Mouse (Mus musculus) ES-E14 (cell line): ENCODE results near the gene Spg21. TPM values are rescaled to one million over a fixed set of nuclear protein-coding genes. Genes with fewer than 3 reads are reported as not detected.

Experiments
- DNase-seq: peaks from one replicate; pipeline ENCODE4 v3.0.0-alpha.2; 2013; ENCODE audit warnings: low read depth, low spot score
- H3K27ac ChIP-seq: 2 replicates; pipeline ENCODE4 v1.5.1; 2012; ENCODE audit warnings: low read depth, mild to moderate bottlenecking, low read length, moderate library complexity, mixed read lengths; ENCODE audit not compliant: poor library complexity, insufficient read depth, severe bottlenecking
- H3K36me3 ChIP-seq: 2 replicates; pipeline ENCODE4 v1.6.1; 2012; ENCODE audit warnings: mild to moderate bottlenecking, low read length, moderate library complexity, mixed read lengths; ENCODE audit not compliant: control insufficient read depth, poor library complexity, insufficient read depth, severe bottlenecking
- H3K4me1 ChIP-seq, 2 experiments: fragments of 150-350 bp in 1 of 2; sonication (generic) in 1 of 2; 2 replicates each; pipeline ENCODE4 v1.6.1; 2012; ENCODE audit warnings: low read length in 2 of 2, mild to moderate bottlenecking in 1 of 2, mixed read lengths in 1 of 2; ENCODE audit not compliant: control insufficient read depth in 2 of 2, insufficient read depth in 2 of 2, poor library complexity in 1 of 2
- H3K4me3 ChIP-seq, 2 experiments: fragments of 150-350 bp in 1 of 2; sonication (generic) in 1 of 2; 2 replicates each; pipeline ENCODE4 v1.5.1; 2012; ENCODE audit warnings: low read length in 2 of 2, low read depth in 1 of 2, mild to moderate bottlenecking in 1 of 2, mixed read lengths in 1 of 2; ENCODE audit not compliant: insufficient read depth in 1 of 2, poor library complexity in 1 of 2, severe bottlenecking in 1 of 2
- H3K9ac ChIP-seq: 2 replicates; pipeline ENCODE4 v1.6.1; 2012; ENCODE audit warnings: low read depth, mild to moderate bottlenecking, low read length, mixed read lengths; ENCODE audit not compliant: poor library complexity, insufficient read depth, severe bottlenecking
- H3K9me3 ChIP-seq: fragments of 150-350 bp; sonication (generic); 2 replicates; pipeline ENCODE4 v1.6.1; 2012; ENCODE audit warnings: low read depth, mild to moderate bottlenecking, low read length; ENCODE audit not compliant: control insufficient read depth, insufficient read depth
- CHD2 ChIP-seq: IDR thresholded peaks from 2 replicates; pipeline ENCODE4 v1.6.1; 2014; ENCODE audit warnings: mild to moderate bottlenecking, low read depth, low read length, inconsistent platforms
- HCFC1 ChIP-seq: IDR thresholded peaks from 2 replicates; pipeline ENCODE4 v1.6.1; 2012; ENCODE audit warnings: low read length, inconsistent platforms, borderline replicate concordance; ENCODE audit not compliant: insufficient read depth
- MAFK ChIP-seq: IDR thresholded peaks from 2 replicates; pipeline ENCODE4 v1.6.1; 2014; ENCODE audit warnings: mild to moderate bottlenecking, low read depth, low read length, inconsistent platforms; ENCODE audit not compliant: insufficient read depth
- ZC3H11A ChIP-seq: IDR thresholded peaks from 2 replicates; pipeline ENCODE4 v1.6.1; 2012; ENCODE audit warnings: low read depth, mild to moderate bottlenecking, inconsistent platforms, low read length, borderline replicate concordance
- ZNF384 ChIP-seq: IDR thresholded peaks from 2 replicates; pipeline ENCODE4 v1.6.1; 2012; ENCODE audit warnings: low read depth, low read length, inconsistent platforms
- in situ Hi-C, 2 experiments: fragments of 600-800 bp; cut with MboI; formaldehyde crosslinking; loops; one replicate each; pipeline ENCODE4 v1.15.1; 2025; ENCODE audit warnings: low sequenced_read_pairs in 2 of 2, inconsistent platforms in 1 of 2; ENCODE audit not compliant: unreplicated experiment in 2 of 2
- total RNA-seq: library from RNA; depleted of rRNA; stranded (reverse); fragments of 300-350 nt; gene quantifications from 2 replicates; pipeline ENCODE4 v1.2.3, GENCODE M21; 2012; rRNA removed

Spg21 gene
- total RNA-seq, 1 experiment, result 31.7 TPM

DNA sequence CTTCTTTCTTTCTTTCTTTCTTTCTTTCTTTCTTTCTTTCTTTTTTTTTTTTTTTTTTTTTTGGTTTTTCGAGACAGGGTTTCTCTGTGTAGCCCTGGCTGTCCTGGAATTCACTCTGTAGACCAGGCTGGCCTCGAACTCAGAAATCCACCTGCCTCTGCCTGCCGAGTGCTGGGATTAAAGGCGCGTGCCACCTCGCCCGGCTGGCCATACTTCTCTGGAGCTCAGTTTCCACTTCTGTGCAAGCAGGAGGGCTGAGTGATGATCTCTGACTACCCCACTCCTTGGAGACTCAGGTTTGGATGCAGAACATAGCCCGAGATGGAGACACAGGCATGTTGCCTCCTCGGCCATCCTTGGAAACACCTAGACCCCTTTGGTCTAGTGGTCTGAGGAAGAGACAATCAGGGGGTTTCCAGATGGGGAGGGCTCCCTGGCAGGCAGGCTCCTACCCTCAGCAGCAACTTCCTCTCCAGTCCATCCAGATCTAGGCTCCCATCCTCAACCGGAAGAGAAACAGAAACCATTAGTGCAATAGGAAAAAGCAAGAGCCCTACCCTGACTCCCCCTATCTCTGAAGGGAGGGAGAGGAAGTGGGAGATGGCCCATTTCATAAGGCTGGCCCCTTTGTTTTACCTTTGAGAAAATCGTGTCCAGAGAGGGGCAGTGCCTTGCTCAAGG, 75.2 kb downstream of the Spg21 start:
- TF ChIP-seq ZC3H11A (no peak), ZNF384 (no peak), MAFK (no peak), HCFC1 (no peak), CHD2 (no peak)
- no peak overlapping the region for H3K27ac ChIP-seq
- no peak overlapping the region for H3K4me3 ChIP-seq
- no peaks in the 10 kb centered on the region for H3K36me3 ChIP-seq
- no peaks in the 10 kb centered on the region for H3K9me3 ChIP-seq
- no peaks in the 10 kb centered on the region for H3K4me1 ChIP-seq
- in situ Hi-C loops, result no loop called here
- no peak for DNase-seq
- no peak overlapping the region for H3K9ac ChIP-seq

GRCm38 (mm10) chr9:65536491-65536890, 75.7 kb downstream of the Spg21 start:
- H3K27ac ChIP-seq, result no peak overlapping the region
- H3K9me3 ChIP-seq, result no peaks in the 10 kb centered on the region
- H3K4me1 ChIP-seq, result no peaks in the 10 kb centered on the region
- no peaks in the 10 kb centered on the region for H3K36me3 ChIP-seq
- H3K4me3 ChIP-seq, result no peak overlapping the region
- no peak for TF ChIP-seq MAFK
- no peak for TF ChIP-seq CHD2
- TF ChIP-seq HCFC1, result no peak
- in situ Hi-C loops, result no loop called here
- DNase-seq, result no peak
- H3K9ac ChIP-seq, result no peak overlapping the region

Other genes with a start within 250 kb of the Spg21 start
- gene Cilp, start 195.8 kb upstream of the Spg21 start, total RNA-seq, result 0.09 and 0.11 TPM in 2 replicates
- 17.3 and 24.1 TPM in 2 replicates for gene Clpx, start 166.7 kb upstream of the Spg21 start, total RNA-seq
- gene Pdcd7, start 114.8 kb upstream of the Spg21 start, total RNA-seq, result 23.7 and 27.5 TPM in 2 replicates
- gene Ubap1l, start 99.9 kb upstream of the Spg21 start, total RNA-seq, result 4.5 and 8.5 TPM in 2 replicates
- gene Kbtbd13, start 69.3 kb upstream of the Spg21 start, total RNA-seq, result 0.71 and 1.1 TPM in 2 replicates
- 0.18 and 0.21 TPM in 2 replicates for gene Rasl12, start 62.4 kb upstream of the Spg21 start, total RNA-seq
- not detected in 2 replicates for gene Slc51b, start 38.0 kb upstream of the Spg21 start, total RNA-seq
- gene Mtfmt, start 25.2 kb upstream of the Spg21 start, total RNA-seq, result 9.1 and 9.6 TPM in 2 replicates
- not detected in 2 replicates for gene Ankdd1a, start 59.2 kb downstream of the Spg21 start, total RNA-seq
- 3.4 and 5.4 TPM in 2 replicates for gene Plekho2, start 119.1 kb downstream of the Spg21 start, total RNA-seq
- gene Pif1, start 126.2 kb downstream of the Spg21 start, total RNA-seq, result 31.8 and 53.8 TPM in 2 replicates
- 44.7 and 64.5 TPM in 2 replicates for gene Rbpms2, start 168.7 kb downstream of the Spg21 start, total RNA-seq
- 30.1 and 51.5 TPM in 2 replicates for gene Oaz2, start 207.1 kb downstream of the Spg21 start, total RNA-seq